Mouse (Mus musculus) heart, adult 2 months (tissue): ENCODE measurements around the gene Josd1.

Source experiments
- CTCF ChIP-seq: fragments of 200-600 bp; IDR thresholded peaks from 2 replicates; pipeline ENCODE4 v1.8.1; 2022; ENCODE audit warnings: antibody characterized with exemption, mild to moderate bottlenecking, moderate library complexity
- POLR2A ChIP-seq: fragments of 200-500 bp; IDR thresholded peaks from 2 replicates; pipeline ENCODE4 v1.6.1; 2011; ENCODE audit warnings: mild to moderate bottlenecking, low read depth, low read length, control low read depth; ENCODE audit not compliant: insufficient read depth

GRCm38 (mm10) chr15:79656451-79656850 lies 31.3 kb downstream of the Josd1 start:
- TF ChIP-seq POLR2A (no peak), CTCF (no peak)
